Mouse (Mus musculus) ES-E14 (cell line): ENCODE data around the gene Ankrd24.

Experiments used
- HCFC1 ChIP-seq: IDR thresholded peaks from 2 replicates; pipeline ENCODE4 v1.6.1; 2012; ENCODE audit warnings: low read length, inconsistent platforms, borderline replicate concordance; ENCODE audit not compliant: insufficient read depth
- MAFK ChIP-seq: IDR thresholded peaks from 2 replicates; pipeline ENCODE4 v1.6.1; 2014; ENCODE audit warnings: mild to moderate bottlenecking, low read depth, low read length, inconsistent platforms; ENCODE audit not compliant: insufficient read depth
- ZC3H11A ChIP-seq: IDR thresholded peaks from 2 replicates; pipeline ENCODE4 v1.6.1; 2012; ENCODE audit warnings: low read depth, mild to moderate bottlenecking, inconsistent platforms, low read length, borderline replicate concordance

DNA sequence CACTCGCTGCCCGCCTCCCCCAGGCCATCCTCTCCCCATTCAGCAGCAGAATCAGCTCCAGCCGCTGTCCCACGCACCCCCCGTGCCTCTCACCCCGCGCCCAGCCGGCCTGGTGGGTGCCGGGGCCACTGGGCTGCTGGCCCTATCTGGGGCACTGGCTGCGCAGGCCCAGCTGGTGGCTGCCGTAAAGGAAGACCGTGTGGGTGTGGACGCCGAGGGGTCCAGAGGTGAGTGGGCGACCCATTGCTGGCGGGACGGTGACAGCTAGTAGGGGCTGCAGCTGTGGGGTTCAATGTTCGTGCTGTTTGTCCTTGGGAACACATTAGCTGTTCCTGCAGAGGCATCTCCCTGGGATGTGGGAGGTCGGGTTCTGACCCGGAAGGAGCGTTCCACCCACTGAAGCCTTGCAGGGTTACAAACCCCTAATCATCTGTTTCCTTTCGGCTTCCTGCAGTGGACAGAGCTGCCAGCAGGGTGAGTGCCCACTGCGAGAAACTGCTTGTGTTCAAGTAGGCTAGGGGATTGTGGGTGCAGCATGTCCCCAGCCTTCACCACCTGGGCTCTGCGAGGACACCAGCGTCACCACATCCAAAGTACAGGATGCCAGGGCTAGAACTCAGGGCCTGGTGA, 47.8 kb upstream of the Ankrd24 start:
- TF ChIP-seq ZC3H11A, result no peak
- TF ChIP-seq HCFC1, result no peak
- TF ChIP-seq MAFK, result no peak
